Mouse (Mus musculus) olfactory bulb, adult 2 months (tissue): ENCODE data around the gene C2.

ENCODE experiments used
- CTCF ChIP-seq: fragments of 200-500 bp; IDR thresholded peaks from 2 replicates; pipeline ENCODE4 v1.5.1; 2012; ENCODE audit warnings: low read depth, mild to moderate bottlenecking, low read length, moderate library complexity; ENCODE audit not compliant: insufficient read depth
- POLR2A ChIP-seq: fragments of 200-500 bp; IDR thresholded peaks from 2 replicates; pipeline ENCODE4 v1.6.1; 2012; ENCODE audit warnings: mild to moderate bottlenecking, low read depth, low read length, moderate library complexity; ENCODE audit not compliant: insufficient read depth

GRCm38 (mm10) chr17:34885615-34886014 lies 12.4 kb downstream of the C2 start:
- TF ChIP-seq POLR2A (no peak), CTCF (no peak)
